Mouse (Mus musculus): ENCODE data around the gene Mat2a. TPM values are rescaled to one million over a fixed set of nuclear protein-coding genes. Genes with fewer than 3 reads are reported as not detected.
"Not testable (repeated sequence)": the region's sequence is repeated elsewhere in the genome, so short reads cannot be mapped to it uniquely, and the experiment has no call there.

Gene Mat2a
- total RNA-seq (2021), result 100 to 1,000 TPM; 227 to 350 TPM
- long read RNA-seq, experiment 1, transcript Mat2a-202 (8 exons, 3,387 nt), result minor isoform, 13 of 184 reads
- long read RNA-seq, experiment 1, transcript Mat2a-201 (9 exons, 2,804 nt), result major isoform, 146 of 184 reads
- long read RNA-seq, experiment 1, partial matches to known transcripts, result 6 of 184 reads
- long read RNA-seq, experiment 1, other reads (novel, unspliced or antisense), result 14 of 184 reads
- long read RNA-seq, experiment 2, transcript Mat2a-202 (8 exons, 3,387 nt), result minor isoform, 12 of 95 reads
- long read RNA-seq, experiment 2, transcript Mat2a-201 (9 exons, 2,804 nt), result major isoform, 78 of 95 reads
- long read RNA-seq, experiment 2, partial matches to known transcripts, result 2 of 95 reads
- long read RNA-seq, experiment 2, other reads (novel, unspliced or antisense), result 3 of 95 reads

DNA sequence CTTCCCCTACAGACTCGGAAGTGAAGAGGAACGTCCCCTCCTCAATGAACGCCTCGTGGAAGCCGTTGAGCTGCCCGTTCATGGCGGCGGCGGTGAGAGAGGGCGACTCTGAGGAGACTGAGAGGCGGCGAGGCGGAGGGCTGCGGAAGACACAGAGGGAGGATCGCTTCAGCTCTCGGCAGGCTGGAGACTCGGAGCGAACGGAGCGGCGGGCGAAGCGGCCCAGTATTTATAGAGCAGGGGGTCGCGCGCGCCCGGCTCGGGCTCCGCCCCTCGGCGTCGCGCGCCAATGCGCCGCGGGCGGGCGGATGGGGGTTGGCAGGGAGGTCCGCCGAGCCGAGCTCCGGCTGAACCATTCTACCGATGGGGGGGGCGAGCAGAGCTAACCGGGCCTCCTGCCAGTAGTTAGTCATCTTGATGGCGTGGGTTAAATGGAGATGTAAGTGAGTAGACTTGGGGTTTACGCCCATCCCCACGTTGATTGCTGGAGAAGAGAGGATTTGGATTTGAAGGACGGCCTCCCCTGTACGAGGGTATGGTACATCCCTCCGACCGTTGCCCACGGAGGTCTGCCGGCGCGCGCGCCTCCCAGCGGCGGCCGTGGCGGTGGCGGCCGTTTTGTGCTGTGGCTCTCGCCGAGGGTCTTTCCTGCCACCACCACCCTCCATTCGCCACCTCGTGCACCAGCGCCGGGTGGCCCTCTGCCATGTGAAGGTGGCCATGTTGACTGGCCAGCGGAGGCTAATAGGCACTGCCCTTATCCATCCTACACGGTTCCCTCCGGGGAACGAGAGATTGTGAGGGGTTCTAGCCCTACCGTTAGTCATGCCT, at the start of gene Mat2a:
TSS of gene Mat2a (minus strand) at position 204 of the 831 bp plus-strand sequence.
- DNase-seq, result peak; percentile 94 to 96

DNA sequence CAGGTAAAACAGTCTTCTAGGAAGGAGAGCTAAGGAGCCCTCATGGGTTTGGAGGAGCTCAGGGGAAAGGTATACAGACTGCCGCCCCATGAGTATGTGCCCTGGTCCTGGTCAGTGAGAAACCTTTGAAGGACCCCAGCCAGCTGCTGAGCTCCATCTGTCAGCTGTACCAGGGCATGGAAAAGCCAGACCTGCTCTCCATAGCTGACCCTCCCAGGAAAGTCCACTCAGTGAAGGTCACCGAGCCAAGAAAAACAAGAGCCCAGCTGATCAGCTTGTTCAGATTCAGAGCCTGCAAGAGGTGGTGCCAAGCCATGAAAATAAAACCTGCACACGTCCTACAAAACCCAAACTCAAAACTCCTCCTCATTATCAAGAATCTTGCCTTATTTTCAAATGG, 49.5 kb upstream of the Mat2a start:
- peak in 1 of 2 experiments; percentile 48 for DNase-seq

DNA sequence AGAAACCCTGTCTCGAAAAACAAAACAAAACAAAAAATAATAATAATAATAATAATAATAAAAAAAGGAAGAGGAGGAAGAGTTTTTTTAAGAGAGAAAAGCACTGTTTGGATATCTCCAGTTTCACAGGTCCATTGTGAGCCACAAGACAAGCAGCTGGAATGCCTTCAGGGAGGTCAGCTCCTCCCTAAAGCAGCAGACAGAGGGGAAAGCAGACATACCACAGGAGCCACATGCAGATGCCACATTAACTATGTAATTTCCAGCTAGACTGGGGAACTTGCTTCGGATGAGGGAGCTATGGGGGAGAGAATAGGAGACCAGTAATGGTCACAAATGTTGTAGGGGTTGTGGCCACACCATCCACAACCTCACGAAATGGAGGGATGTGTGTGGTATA, 47.9 kb upstream of the Mat2a start:
- no peak for DNase-seq

DNA sequence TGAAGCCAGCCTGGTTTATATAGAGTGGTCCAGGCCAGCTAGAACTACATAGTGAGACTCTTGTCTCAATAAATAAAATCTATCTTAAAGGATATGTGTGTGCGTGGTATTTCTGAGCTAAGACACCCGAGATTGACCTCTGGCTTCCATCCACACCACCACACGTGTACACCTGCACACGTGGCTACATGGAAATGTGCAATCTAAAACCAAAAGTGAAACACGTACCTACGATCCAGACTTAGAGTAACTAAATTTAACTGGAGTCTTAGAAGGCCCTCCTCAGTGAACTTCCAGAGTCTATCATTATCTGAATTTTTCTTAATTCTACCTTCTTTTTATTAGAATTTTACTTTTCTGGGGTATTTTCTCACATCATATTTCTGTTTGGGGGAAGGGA, 46.9 kb upstream of the Mat2a start:
- DNase-seq, result no peak

DNA sequence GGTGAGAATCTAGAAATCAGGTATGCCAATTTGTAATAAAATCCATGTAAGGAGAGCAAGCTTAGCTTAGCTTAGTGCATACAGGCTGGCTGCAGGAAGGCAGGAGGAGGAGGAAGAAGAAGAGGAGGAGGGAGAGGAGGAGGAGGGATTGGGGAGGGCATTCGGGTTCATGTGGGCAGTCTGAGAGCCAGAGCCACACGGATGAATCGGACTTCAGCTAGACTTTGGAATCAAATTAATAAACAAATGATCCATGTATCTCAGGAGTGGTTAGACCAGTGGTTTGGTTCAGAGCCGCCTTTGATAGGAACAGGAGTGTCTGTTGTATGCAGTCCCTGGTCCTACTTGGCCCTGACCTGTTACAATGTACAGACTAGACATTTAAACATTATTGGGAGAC, 45.5 kb upstream of the Mat2a start:
- no peak for DNase-seq

DNA sequence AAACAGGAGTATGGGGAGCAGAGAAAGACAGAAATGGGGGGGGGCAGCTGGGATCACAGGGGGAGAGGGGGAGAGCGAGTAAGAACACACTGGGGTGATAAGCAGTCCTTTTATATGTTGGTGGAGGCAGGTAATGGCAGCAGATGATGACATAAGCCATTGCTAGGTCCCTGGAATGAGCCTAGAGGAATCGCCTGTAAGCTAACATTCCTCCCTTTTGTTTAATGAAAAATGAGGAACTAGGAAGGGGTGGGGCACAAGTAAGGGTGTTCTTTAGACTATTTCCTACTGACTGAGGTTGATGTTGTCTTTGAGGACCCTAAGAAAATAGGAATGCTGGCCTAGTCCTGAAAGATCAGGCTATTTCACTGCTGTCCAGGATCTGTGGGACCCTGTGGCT, 42.8 kb upstream of the Mat2a start:
- no peak for DNase-seq

DNA sequence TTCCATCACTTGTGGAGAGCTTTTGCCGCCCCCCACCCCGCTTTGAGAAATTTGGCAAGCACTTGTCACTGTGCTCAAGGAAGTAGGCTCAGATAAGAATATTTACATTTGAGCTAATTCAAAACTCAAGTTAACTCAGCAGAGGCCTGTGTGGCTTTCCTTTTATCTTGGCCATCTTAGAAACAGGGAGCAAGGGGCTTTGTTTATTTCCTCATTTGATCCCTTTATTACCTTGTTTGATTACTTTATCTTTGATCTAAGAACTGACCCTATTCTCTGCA, 41.0 kb upstream of the Mat2a start:
- no peak for DNase-seq

DNA sequence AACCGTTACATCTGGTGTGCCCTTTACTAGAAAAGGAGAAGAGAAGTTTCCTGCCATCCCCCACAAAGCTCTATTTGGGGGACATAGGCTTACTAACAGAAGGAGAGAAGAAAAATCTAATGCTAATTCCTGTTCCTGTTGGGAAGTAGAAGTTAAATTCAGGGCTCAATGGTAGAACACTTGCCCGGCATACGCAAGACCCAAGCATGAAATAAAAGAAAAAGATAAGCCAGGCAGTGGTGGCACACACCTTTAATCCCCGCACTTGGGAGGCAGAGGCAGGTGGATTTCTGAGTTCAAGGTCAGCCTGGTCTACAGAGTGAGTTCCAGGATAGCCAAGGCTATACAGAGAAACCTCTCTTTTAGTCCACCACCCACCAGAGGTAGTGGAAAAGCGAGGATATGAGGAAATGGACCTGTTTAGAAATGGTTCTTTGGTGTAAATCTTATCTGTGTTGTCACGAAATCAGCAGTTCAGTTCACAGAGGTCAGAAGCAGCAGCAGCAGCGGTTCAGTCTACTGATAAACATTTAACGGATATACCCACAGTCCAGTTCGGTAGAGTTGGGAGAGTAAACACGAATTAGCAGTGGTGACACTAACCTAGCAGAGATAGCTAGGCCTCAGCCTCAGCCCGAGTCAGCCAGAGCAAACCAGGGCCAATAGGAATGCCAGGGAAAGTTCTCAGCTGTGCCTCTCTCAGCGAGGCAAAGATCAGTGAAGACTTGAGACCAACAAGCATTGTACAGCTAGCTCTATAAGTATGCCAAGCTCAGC, 40.5 kb upstream of the Mat2a start:
- no peak for DNase-seq

DNA sequence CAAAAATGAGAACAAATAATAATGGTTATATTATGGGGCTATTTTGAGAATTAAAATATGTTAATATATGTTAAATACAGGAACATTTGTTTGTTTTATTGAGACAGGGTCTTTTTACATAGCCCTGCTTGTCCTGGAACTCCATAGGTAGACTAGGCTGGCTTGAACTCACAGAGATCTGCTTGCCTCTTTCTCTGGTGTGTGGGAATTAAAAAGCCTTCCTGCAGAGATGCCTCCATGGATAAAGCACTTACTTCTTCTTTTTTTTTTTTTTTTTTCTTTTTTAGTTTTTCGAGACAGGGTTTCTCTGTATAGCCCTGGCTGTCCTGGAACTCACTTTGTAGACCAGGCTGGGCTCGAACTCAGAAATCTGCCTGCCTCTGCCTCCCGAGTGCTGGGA, 39.3 kb upstream of the Mat2a start:
- not testable (repeated sequence) for DNase-seq

DNA sequence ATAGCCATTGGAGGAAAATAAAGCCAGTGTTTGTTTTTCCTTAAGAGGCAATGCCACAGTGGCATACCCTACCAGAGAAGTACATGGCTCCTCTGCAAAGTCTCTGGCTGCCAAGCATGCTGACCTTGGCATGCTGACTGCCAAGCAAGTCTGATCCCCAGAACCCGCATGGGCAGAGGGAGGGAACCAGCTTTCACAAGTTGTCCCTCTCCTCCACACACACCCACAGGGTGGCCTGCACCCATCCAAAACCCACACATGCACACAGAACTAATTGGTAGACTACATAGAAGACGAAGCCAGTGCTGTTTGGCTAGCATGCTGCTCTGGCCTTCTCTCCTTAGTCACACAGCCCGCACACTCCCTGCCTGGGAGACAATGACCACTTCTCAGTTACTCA, 38.3 kb upstream of the Mat2a start:
- DNase-seq, result peak; percentile 68 to 69

DNA sequence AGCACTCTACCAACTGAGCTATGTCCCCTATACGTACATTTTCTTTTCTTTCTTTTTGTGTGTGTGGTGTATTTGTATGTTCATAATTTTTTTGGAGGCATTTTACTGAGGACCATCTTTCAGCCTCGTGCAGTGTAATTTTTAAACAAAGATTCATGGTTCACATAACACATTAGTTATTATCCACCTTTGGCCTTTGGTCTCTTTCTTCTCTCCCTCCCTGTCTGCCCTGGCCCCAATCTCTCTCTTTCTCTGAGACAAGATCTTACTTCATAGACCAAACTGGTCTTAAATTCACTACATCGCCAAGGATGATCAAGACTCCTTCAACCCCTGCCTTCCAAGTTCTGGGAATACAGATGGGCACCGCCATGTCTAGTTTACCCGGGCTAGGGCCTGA, 37.5 kb upstream of the Mat2a start:
- DNase-seq, result no peak

DNA sequence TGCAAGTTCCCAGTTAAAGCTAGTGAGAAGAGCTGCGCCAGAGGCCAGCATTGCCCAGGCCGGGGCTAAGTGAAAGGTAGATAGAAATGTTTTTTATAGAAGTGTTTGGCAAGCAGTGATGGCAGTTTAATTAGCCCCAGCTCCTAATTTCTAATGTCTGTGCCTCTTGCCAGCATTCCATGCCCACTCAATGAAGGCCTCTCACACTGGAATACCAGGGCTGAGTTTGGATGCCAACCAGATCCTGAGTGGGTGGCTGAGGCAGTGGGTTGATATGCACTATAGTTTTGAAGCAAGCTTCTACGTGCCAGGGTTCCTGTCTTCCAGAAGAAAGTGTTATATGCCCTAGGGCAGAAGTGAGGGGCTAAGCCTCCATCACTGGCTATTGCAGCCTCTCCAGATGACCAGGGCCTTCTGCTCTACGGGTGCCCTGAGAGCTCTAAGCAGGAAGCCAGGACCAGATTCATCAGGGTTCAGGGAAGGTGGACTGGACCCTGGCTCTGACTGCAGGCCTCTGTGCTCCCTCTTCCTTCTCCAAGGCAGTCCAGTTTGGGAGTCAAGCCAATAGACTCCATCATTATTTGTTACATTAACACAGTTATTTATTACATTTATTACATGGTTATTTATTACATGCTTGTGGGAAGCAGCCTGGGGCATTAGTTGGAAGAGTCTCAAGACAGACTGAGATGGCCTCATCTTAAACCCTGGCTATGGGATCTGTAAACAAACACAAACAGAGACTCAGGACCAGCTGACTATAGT, 36.0 kb upstream of the Mat2a start:
- DNase-seq, result no peak

DNA sequence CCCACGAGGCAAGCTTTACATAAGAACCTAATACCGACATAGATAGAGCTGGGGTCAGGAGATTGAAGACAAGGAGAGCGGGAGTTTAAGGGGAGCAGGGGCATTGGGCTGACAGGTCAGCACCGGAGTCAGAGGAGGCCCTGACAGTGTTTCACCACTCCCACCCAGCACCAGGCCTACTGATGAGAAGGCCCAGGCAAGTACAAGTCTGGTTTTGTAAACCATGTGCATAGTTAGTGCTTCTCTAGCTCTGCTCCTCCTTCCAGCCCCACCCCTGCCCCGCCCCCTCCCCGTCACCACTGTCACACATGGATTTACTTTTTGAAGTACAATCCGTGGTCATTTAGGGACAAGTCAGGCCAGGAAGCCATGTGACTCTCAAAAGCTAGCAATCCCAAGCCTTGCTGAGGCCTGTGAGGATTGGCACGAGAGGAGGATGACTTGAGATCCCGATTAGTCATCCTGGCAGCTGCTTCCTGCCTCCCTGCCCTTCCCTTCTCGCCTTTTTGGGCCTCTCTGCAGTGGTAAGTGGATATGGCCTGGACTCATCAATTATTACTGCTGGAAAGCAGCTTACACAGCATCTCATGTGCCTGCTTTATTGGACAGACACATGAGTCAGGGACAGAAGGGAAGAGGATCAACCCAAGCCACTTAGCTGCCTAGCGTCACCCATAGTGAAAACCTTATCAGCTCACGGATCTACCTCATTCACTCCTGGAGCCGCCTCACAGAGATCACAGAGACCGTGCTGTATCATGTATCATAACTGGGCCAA, 34.1 kb upstream of the Mat2a start:
- DNase-seq, result peak; percentile 74 to 76

DNA sequence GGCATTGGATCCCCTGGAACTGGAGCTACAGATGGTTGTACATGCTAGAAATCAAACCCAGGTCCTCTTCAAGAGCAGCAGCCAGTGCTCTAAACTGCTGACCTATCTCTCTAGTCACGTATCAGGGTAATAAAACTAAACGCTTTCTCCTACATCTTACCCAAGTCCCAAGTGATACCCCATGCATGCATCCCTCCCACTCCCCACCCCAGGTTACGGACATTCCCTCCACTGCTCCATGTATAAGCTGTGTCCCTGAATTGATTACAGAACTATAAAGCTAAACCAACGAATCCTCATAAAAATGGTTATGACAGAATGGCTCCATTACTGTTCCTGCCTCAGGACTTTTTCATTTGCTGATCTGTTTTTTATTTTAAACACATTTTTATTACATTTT, 26.8 kb upstream of the Mat2a start:
- no peak for DNase-seq

DNA sequence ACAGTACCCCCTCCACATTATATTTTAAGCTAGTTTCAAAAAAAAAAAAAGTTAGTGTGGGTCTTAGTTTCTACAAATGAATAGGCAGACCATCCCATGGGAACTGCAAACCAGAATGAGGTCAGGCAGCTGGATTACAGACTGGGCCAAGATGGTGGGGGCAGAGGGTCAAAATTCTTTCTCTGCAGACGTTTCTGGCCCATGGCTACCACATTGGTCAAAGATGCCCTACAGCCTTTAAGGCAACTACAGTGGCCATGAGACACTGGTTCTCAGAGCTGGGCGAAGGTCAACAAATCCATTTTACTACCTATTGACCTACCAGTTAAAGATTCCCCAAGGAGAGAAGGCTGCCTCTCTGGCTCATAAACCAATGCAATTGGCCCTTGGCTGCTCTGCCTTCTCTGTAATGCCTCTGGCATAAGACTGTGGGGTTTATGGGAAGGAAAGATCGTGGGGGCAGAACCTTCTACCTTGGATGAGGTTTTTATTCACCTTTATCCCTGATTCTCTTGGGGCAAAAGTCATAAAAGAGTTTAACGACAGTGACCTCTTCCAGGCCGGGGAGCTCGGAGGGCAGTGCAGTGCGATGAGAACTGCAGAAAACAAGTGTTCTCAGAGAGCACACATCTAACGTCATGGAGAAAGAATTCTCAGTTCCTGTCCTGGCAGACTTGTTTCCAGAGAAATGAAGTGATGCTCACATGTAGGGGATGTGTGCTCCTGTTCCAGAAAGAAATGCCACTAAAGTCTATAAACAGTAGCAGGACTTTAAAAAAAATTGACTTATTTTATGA, 26.2 kb upstream of the Mat2a start:
- no peak for DNase-seq

DNA sequence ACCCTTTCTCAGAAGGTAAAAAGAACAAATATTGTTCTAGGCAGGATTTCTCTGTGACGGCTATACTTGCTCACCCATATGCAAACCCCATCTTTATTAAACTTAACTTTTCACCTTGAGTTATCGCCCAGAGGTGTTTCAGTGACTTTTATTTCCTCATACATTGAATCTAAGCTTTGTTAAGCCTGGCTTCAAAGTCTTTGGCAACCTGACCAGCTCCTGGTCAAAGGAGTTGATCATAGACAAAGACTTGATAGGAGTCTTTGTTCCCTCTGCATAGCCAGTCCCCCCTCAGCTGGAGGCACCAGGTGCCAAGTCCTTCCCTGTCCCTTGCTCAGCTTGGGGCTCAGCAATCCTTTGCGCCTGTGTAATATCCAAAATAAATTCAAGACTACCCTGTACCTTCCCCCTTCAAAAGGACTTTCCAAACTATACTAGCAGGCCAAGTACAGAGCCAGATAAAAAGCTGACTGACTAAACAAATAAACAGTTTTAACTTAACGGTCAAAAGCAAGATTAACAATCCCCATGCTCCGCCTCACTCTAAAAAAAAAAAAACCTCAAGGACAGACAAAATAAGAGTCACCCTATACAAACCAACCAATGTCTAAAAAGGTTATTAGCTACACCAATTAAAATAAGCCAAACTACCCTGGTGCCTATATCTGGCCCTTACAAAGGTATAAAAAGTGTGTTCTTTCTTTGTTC, 23.3 kb upstream of the Mat2a start:
- DNase-seq, result not testable (repeated sequence)

DNA sequence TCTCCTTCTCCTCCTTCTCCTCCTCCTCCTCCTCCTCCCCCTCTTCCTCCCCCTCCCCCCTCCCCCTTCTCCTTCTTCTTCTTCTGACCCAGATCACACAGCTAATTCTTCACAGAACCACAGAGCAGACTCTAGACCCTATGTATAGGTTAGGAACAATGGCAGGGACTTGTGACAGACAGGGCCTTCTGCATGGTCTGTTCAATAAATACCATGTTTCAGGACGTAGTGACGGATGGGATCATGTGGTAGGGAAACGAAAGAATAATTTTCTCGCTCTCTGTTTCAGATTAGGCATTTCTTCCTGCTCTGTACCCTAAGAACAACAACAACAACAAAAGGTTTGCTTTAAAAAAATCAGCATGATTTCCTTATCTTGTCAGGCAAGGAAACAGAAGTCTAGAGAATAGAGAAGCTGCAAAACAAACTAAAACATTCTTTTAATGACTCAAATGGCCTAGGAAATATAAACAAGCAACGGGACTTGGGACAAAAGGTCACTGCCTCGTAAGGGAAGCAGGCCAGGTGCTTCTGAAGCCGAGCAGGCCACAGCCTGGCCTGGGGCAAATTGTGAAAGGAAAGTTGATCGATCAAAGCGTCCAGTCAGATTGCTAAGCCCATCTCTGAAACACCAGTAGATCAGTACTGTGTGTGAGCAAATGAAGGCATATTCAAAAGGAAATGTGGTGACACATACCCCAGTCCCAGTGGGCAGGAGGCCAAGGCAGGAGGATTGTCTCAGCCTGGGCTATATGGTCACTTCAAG, 20.9 kb upstream of the Mat2a start:
- peak; percentile 30 to 46 for DNase-seq

DNA sequence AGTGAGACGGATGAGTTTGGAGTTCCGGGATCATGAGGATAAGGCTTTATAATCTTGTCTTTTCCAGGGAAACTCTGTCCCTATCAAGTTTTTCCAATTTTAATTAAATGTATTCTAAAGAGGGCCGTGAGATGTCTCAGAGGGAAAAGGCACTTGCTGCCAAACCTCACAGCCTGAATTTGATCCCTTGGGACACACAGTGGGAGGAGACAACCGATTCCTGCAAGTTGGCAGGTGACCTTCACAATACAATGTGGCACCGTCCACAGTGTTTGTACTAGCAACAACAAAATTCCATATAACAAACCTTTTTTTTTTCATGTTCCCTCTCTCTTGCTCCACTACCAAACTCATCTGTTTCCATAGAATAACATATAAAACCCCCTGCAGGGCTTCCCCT, 19.6 kb upstream of the Mat2a start:
- no peak for DNase-seq

DNA sequence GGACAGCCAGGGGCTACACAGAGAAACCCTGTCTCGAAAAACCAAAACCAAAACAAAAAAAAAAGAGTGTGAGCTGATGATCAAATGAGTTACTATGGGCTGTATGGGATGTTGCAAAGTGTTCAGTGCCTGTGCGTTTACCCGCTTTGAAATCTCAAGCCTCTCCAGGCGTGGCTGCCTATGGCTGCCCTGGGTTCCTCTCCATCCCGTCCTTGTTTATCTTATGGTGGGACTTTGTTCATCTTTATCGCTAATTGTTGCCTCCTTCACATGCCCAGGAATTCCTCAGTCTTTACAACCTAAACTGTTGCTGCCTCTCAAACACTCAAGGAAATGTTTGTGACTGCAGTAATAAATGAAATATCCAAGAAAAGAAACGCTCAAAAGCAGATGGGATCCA, 19.1 kb upstream of the Mat2a start:
- DNase-seq, result no peak
